Mouse (Mus musculus) ovary, adult 2 months (tissue): ENCODE data around the gene Lmo2. TPM values are rescaled to one million over a fixed set of nuclear protein-coding genes. Genes with fewer than 3 reads are reported as not detected.

Experiments
- polyA plus RNA-seq: library from polyadenylated mRNA; depleted of rRNA; stranded (reverse); fragments of >200 nt; gene quantifications from 2 replicates; pipeline ENCODE4 v1.2.3, GENCODE M21; 2012; rRNA removed

Lmo2 gene
- 21.1 and 26.4 TPM in 2 replicates for polyA plus RNA-seq

GRCm38 (mm10) chr2:103957649-103958546, at the start of gene Lmo2:
Lmo2 (plus strand) TSS chr2:103957986.

GRCm38 (mm10) chr2:104027458-104028138, 69.8 kb downstream of the Lmo2 start, which contains the start of gene Fbxo3:
Fbxo3 (plus strand) TSS chr2:104027721.

GRCm38 (mm10) chr2:104028139-104028723, 70.4 kb downstream of the Lmo2 start, which contains the start of gene 4931422A03Rik:
4931422A03Rik (minus strand) TSS chr2:104028361.

Other genes starting within 250 kb of the Lmo2 start
- 59.5 and 94.8 TPM in 2 replicates for gene Nat10, start 196.7 kb upstream of the Lmo2 start, polyA plus RNA-seq
- gene Caprin1, start 160.3 kb upstream of the Lmo2 start, polyA plus RNA-seq: 263 and 339 TPM in 2 replicates
- 14.7 and 21.4 TPM in 2 replicates for gene Fbxo3, start 69.7 kb downstream of the Lmo2 start, polyA plus RNA-seq
- gene 4931422A03Rik, start 70.4 kb downstream of the Lmo2 start, polyA plus RNA-seq: not detected in 2 replicates
- 0.09 TPM in 1 of 2 replicates, not detected in the other for gene Gm10912, start 107.8 kb downstream of the Lmo2 start, polyA plus RNA-seq
- gene Gm10799, start 110.6 kb downstream of the Lmo2 start, polyA plus RNA-seq: not detected in 2 replicates
- gene Cd59b, start 111.9 kb downstream of the Lmo2 start, polyA plus RNA-seq: 3.4 and 8.8 TPM in 2 replicates
- gene Cd59a, start 137.8 kb downstream of the Lmo2 start, polyA plus RNA-seq: 12.8 and 16.2 TPM in 2 replicates
- gene A930018P22Rik, start 164.8 kb downstream of the Lmo2 start, polyA plus RNA-seq: 0.74 and 1.2 TPM in 2 replicates